Mouse (Mus musculus) CD4-positive, CD25-positive, alpha-beta regulatory T cell, adult 2 months (primary cell): Measurements from ENCODE around the gene Gm11437.

ENCODE experiments used
- DNase-seq: peaks from one replicate; pipeline ENCODE4 v3.0.0-alpha.2; 2012; ENCODE audit warnings: low read depth, low spot score

Gene Gm11437

GRCm38 (mm10) chr11:84167046-84167526 lies at the start of gene Gm11437:
Gm11437 (minus strand) TSS chr11:84167476.
- DNase-seq = no peak

GRCm38 (mm10) chr11:84210876-84211275 lies 43.6 kb upstream of the Gm11437 start:
- no peak for DNase-seq

GRCm38 (mm10) chr11:84205776-84206175 lies 38.5 kb upstream of the Gm11437 start:
- no peak for DNase-seq

GRCm38 (mm10) chr11:84197607-84198402 lies 30.5 kb upstream of the Gm11437 start:
- DNase-seq = no peak

GRCm38 (mm10) chr11:84194751-84195150 lies 27.5 kb upstream of the Gm11437 start:
- no peak for DNase-seq

GRCm38 (mm10) chr11:84193249-84193648 lies 26.0 kb upstream of the Gm11437 start:
- DNase-seq = no peak

GRCm38 (mm10) chr11:84190581-84191233 lies 23.4 kb upstream of the Gm11437 start:
- DNase-seq = no peak

GRCm38 (mm10) chr11:84188530-84188929 lies 21.3 kb upstream of the Gm11437 start:
- no peak for DNase-seq

GRCm38 (mm10) chr11:84181286-84181685 lies 14.0 kb upstream of the Gm11437 start:
- no peak for DNase-seq

GRCm38 (mm10) chr11:84179954-84180598 lies 12.8 kb upstream of the Gm11437 start:
- peak; percentile 79 for DNase-seq

- DNase-seq = peak; percentile 92
These were observed 12.1 kb upstream of the Gm11437 start for GRCm38 (mm10) chr11:84179226-84179953.

GRCm38 (mm10) chr11:84178571-84178970 lies 11.3 kb upstream of the Gm11437 start:
- no peak for DNase-seq

- no peak for DNase-seq
These were observed 5.5 kb upstream of the Gm11437 start for GRCm38 (mm10) chr11:84172539-84173435.

GRCm38 (mm10) chr11:84168701-84169288 lies 1.5 kb upstream of the Gm11437 start:
- DNase-seq = peak; percentile 39

- no peak for DNase-seq
These were observed 2.7 kb downstream of the Gm11437 start for GRCm38 (mm10) chr11:84164561-84164960.

GRCm38 (mm10) chr11:84164123-84164522 lies 3.2 kb downstream of the Gm11437 start:
- DNase-seq = no peak

GRCm38 (mm10) chr11:84156535-84157262 lies 10.6 kb downstream of the Gm11437 start:
- no peak for DNase-seq

GRCm38 (mm10) chr11:84150884-84151283 lies 16.4 kb downstream of the Gm11437 start:
- peak; percentile 24 for DNase-seq

GRCm38 (mm10) chr11:84146081-84146480 lies 21.2 kb downstream of the Gm11437 start:
- no peak for DNase-seq
